Mouse (Mus musculus) c-Kit-negative CD71-positive TER-119-positive erythroid progenitor cells, embryonic 14.5 days (primary cell): ENCODE measurements at regions not wholly inside any gene's neighbourhood (a gene's known extent, or its start where the extent isn't known, plus 50 kb on each side); places are given as distances from the start of the nearest gene placed in this dataset.

Experiments
- DNase-seq: peaks from one replicate; pipeline ENCODE4 v3.0.0-alpha.2; 2013; ENCODE audit warnings: low read depth, low spot score

GRCm38 (mm10) chr11:114551262-114551661, 117.1 kb upstream of the Rpl38 start:
- no peak for DNase-seq

- no peak for DNase-seq
Observed at GRCm38 (mm10) chr11:114548658-114549057, 119.7 kb upstream of the Rpl38 start.

- DNase-seq, result no peak
Observed at GRCm38 (mm10) chr11:114544212-114544611, 124.1 kb upstream of the Rpl38 start.

GRCm38 (mm10) chr11:114542167-114542566, 126.2 kb upstream of the Rpl38 start:
- no peak for DNase-seq

GRCm38 (mm10) chr11:114540503-114540902, 127.8 kb upstream of the Rpl38 start:
- no peak for DNase-seq

DNA sequence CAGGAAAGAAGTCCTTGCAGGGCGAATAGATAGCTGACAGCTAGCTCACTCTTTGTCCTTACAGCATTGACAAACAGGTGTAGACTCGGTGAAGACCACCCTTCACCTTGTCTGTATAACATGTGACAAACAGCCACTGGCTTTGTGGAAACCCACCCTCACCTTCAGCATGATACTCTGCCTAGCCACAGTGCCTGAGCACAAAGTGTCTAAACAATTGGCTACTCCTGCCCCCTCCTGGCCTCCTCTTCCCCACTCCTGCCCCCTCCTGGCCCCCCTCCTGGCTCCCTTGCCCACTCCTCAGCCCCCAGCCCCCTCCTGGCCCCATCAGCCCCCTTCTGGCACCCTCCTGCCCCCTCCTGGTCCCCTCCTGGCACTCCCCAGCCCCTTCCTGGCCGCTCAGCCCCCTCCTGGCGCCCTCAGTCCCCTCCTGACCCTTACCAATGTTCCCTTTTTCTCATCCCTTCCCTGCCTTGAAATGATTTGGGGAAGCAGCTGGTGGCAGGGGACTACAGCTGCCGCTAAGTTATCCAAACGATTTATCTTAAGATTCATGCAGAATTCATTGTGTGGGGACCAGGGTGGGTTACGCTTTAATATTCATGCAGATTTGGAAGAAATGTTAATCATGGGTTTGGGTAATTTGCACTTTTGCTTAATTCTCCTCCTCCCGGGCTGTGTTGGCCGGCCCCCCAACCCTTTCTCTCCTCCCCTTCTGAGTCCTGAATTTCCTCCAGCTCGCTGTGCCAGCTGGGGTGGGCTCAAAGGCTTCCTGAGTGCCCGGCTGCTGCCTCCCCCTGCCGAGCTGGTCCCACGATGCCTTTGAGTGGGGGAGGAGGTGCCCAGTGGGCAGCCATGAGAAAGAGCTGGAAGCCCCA, 131.5 kb upstream of the Rpl38 start:
- DNase-seq, result no peak

DNA sequence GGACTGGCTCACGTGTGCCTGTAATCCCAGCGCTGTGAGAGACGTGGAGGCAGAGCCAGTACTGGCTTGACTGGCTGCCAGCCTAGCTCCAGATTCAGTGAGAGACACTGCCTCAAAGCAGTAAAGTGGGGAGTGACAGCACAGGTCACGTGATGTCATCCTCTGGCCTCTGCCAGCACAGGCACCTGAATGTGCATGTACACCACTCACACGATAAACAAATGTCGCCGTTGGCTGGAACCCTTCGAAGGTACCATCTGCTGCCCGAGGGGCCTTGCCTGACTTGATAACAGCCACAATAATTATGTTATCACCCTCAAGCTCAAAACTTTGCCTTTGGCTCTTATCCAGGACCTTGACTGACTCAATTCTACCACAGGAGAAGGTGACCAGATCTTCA, 132.4 kb upstream of the Rpl38 start:
- no peak for DNase-seq

- no peak for DNase-seq
Observed at GRCm38 (mm10) chr11:114534436-114534835, 133.9 kb upstream of the Rpl38 start.

DNA sequence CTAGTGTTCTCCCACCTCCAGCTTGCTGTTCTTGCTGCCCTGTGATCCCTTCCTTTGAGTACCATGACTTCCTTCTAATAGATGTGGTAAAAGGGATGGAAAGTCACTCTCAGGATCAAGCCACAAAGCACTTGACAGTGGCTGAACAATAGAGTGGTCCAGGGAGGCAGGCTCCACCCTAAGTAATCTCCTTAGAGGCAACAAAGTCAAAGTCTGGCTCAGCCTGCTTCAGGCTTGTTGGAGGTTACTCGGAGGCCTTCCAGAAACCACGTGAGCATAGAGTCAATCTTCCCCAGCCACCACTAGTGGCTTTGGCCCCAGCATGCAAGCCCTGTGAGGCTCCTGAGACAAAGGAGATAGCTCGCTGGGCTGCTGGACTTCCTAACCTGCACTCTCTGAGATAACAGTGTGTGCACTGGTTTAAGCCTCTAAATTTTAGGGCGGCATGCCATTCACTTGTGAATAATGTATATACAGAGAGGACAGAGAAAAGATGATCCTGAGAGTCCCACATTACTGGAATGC, 137.0 kb upstream of the Rpl38 start:
- DNase-seq, result no peak

GRCm38 (mm10) chr11:114528937-114529772, 139.2 kb upstream of the Rpl38 start:
- no peak for DNase-seq

DNA sequence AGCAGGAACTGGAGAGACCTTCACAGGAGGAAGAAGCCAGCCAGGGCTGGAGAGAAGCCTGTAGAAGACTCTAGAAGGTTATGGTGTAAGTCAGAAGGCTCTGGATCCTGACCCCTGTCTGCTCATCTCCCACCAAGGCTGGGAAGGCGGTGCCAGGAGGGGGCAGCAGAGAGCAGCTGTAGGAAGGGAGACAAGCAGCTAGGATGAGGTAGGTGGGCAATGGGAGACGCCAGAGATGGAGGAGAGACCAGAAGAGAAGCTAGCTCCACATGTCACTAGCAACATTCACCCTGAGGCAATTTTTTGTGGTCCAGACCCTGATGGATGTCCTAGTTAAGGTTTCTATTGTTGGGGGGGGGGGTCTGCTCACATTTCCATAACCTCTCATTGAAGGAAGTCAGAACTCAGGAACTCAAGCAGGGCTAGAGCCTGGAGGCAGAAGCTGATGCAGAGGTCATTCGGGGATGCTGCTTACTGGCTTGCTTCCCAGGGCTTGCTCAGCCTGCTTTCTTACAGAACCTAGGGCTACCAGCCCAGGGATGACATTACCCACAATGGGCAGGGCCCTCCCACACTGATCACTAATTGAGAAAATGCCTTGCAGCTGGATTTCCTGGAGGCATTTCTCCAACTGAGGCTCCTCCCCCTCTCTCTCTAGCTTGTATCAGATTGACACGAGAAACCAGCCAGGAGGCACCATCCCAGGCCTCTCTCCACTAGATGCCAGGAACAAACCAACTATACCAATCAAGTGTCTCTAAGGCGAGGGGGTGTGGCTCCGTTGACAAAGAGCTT, 144.7 kb upstream of the Rpl38 start:
- DNase-seq, result no peak

DNA sequence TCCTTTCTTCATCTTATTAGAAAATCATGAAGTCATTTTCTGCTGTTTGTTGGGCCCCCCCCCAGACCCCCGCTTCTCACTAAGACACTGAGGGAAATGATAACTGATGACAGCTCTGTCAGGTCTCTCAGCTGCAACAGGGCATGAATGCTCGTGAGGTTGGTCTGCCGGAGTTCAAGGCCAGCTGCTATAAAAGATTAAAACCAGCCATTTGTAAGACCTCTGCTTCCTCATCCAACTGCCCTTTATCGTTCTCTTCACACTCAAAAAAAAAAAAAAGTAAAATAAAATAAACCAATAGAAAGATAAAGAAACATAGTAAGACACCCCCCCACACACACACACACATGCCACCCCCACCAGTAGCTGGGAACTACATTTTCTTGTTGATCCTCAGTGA, 153.0 kb upstream of the Rpl38 start:
- DNase-seq, result no peak

DNA sequence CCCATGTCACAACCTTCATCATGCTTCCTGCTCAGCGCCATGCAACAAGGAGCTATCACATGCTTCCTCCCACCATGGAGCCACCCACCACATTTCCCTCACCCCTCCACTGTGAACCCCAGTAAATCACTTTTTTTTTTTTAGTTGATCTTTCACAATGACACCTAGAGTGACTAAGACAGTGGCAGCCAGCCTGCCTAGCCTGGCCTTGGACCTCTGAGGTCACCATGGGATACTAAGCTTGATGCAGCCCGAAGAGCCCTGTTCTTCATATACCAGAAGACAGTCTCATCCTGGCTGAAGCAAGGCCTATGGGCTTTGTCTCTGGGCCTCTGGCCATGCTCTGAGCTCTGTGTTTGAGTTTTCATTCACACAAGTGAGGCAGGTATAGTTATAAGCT, 154.2 kb upstream of the Rpl38 start:
- DNase-seq, result no peak

- DNase-seq, result no peak
Observed at GRCm38 (mm10) chr11:114513446-114513845, 154.9 kb upstream of the Rpl38 start.

DNA sequence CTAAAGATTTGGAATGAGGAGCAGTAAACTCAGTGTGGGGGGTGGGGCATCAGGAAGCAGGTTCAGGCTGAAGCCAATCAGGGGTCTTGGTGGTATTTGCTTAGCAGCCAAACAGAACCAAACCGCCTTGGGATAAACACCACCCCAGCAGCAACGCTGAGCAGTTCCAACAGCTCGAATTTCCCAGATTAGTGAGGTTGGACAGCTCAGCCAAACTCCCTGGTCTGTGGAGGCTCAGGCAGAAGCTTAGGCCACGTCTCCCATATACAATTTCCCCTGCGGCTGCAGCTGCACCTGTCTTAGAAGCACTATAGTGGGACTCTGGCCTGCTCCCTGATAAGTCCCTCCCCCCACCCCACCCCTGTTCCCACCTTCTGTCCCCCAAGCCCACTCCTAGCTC, 156.3 kb upstream of the Rpl38 start:
- no peak for DNase-seq

DNA sequence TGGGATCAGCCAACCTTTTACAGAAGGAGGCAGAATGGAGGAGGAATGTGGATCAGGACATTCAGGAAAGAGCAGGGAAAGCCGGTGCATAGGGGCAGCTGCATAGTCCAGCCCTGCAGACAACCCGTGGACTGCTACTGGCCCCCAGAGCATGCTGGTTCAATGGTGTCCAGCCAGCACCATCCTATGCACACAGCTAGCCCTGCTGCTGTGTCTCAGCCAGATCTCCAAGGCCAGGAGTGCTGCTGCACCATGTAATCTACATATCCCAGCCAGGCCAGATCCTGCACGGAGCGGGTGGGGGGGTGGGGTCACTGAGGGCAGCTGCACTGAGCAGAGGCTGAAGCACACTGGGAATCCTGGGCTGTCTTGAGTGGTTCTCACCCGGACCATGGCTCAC, 165.8 kb upstream of the Rpl38 start:
- no peak for DNase-seq

DNA sequence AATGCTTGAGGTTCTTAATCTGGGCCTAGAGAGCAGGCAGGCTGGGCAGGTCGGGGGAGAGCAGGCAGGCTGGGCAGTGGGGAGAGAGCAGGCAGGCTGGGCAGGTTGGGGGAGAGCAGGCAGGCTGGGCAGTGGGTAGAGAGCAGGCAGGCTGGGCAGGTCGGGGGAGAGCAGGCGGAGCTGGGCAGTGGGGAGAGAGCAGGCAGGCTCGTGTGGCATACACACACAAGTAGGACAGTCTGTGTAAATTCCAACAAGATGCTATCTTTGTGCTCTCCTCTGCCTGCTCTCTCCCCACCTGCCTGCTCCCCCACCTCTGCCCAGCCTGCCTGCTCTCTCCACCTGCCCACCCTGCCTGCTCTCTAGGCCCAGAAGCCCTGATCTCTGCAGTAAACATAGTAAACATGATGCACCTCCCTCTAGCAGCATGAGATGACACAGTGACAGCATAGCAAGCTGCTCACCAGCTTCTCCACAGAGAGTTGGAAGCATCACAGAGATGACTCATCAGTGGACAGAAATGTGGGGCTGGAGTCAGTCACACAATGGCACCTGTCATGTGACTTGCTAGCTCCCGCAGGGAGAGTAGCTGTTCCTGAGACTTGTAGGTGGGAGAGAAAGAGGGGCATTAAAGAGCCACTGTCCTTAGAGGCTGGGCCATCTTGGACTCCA, 166.3 kb upstream of the Rpl38 start:
- no peak for DNase-seq

GRCm38 (mm10) chr11:114500416-114500815, 167.9 kb upstream of the Rpl38 start:
- DNase-seq, result no peak

- DNase-seq, result no peak
Observed at GRCm38 (mm10) chr11:114499665-114500064, 168.7 kb upstream of the Rpl38 start.

DNA sequence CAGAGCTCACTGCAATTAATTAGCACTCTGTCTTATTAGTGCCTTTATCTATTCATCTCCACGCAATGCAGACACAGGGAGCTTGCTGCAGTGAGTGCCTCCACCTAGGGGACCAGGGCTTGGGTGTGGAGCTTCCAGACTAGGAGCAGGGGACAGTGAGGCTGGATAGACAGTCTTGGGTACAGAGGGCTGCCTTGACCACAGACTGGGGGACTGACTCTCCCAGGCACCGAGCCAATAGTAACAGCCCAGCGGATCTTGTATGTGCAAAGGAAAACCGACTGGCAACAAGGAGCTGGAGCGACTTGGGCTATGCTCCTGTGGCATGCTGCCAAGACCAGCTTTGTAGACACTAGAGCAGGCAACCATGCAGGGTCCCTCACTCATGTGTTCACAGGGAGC, 172.8 kb upstream of the Rpl38 start:
- no peak for DNase-seq

DNA sequence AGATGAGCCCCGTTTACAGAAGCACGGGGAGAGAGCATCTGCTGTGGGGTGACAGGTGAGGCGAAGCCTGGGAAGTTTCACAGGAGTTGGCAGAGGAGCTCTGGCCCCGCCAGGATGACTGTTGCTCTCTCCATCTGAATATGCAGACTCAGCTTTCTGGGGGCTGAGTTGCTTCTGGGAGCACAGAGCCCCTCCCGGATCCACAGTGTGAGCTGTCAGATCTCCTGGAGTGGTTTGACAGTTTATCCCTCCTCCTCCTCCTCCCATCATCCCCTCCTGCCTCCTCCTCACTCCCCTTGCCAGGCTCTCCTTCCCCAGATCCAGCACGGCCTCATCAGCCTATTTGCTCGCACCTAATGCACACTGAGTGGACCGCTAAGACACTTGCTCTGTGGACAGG, 181.9 kb upstream of the Rpl38 start:
- DNase-seq, result no peak
